In the genomic region with DNA sequence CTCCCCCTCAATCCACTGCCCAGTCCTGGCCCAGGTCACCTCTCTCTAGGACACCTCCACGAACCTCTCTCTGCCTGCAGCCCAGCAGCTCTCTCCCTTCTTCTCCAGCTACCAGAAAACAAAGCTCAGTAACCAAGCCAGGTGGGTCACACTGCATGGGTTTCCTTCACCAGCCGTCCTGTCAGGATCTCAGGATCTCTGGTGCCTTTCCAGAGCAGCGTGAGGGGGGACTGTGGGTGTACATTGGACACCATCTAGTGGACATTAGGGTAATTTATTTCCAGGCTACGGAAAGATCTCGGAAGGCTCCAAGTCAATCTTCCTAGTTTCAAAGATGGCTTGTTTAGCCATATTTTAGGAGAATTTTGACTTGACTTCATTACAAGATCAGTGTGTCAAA, we compare ENCODE assay signal across 9 mouse cellular contexts. TPM values are rescaled to one million over a fixed set of nuclear protein-coding genes. Genes with fewer than 3 reads are reported as not detected.
DNase-seq lines count a peak whose midpoint lies in the region; ATAC-seq and TF ChIP-seq lines count a peak whose summit lies in the region.
"Had no signal": no experiment of that assay in that cellular context is flagged by ENCODE, and none has a peak within 500 bp of the region (broad histone marks: within the 10 kb centered on the region; RNA-seq: fewer than 3 reads in every experiment).

No protein-coding gene starts in this region.

- H3K36me3 ChIP-seq in intestine, postnatal 0 days (ENCODE audit: control insufficient read depth, insufficient read depth), result no peaks in the 10 kb centered on the region
- H3K36me3 ChIP-seq in intestine, embryonic 15.5 days, result no peaks in the 10 kb centered on the region
- H3K36me3 ChIP-seq in forebrain, embryonic 12.5 days (replicated peaks), result no peaks in the 10 kb centered on the region
- H3K36me3 ChIP-seq: stomach, embryonic 15.5 days had no signal

- WGBS in intestine, postnatal 0 days, result 24% methylated on average over 5 of the region's 5 CpGs
- 18% methylated on average over 5 of the region's 5 CpGs for WGBS in intestine, embryonic 15.5 days
- WGBS in forebrain, embryonic 12.5 days, result 23% methylated on average over 5 of the region's 5 CpGs

- TF ChIP-seq CTCF in intestine, postnatal 0 days (IDR thresholded peaks at IDR 0.05; ENCODE audit: low read depth), result peak; percentile 85
- peak; percentile 68 for TF ChIP-seq CTCF in bone marrow macrophage, adult 2 months (IDR thresholded peaks at IDR 0.05; ENCODE audit: low read depth, low read length)

- no peak overlapping the region for H3K4me3 ChIP-seq in intestine, postnatal 0 days (ENCODE audit: low read depth, low read length)
- no peak overlapping the region for H3K4me3 ChIP-seq in intestine, embryonic 15.5 days (replicated peaks)
- H3K4me3 ChIP-seq in bone marrow macrophage, adult 2 months (ENCODE audit: insufficient read depth, low read length), result no peak overlapping the region
- no peak overlapping the region for H3K4me3 ChIP-seq in forebrain, embryonic 12.5 days (replicated peaks)
- H3K4me3 ChIP-seq: stomach, embryonic 15.5 days had no signal

- H3K9me3 ChIP-seq in intestine, postnatal 0 days (ENCODE audit: control insufficient read depth), result no peaks in the 10 kb centered on the region
- H3K9me3 ChIP-seq in intestine, embryonic 15.5 days, result no peaks in the 10 kb centered on the region
- no peaks in the 10 kb centered on the region for H3K9me3 ChIP-seq in forebrain, embryonic 12.5 days
- H3K9me3 ChIP-seq: stomach, embryonic 15.5 days had no signal

- no peak for TF ChIP-seq POLR2A in bone marrow macrophage, adult 2 months (IDR thresholded peaks at IDR 0.05; ENCODE audit: borderline replicate concordance, low read depth, low read length)

- H3K9ac ChIP-seq in intestine, postnatal 0 days (ENCODE audit: low read depth, low read length), result no peak overlapping the region
- H3K9ac ChIP-seq in intestine, embryonic 15.5 days, result no peak overlapping the region
- no peak overlapping the region for H3K9ac ChIP-seq in forebrain, embryonic 12.5 days
- H3K9ac ChIP-seq: stomach, embryonic 15.5 days had no signal

- DNase-seq in kidney, postnatal 36 days, result peak; percentile 54 to 58
- DNase-seq in retina, adult 2 months (ENCODE audit: low read depth, low spot score), result peak; percentile 36
- DNase-seq in natural killer cell, adult 2 months (ENCODE audit: low spot score in 2 of 2), result no peak
- no peak for DNase-seq in frontal cortex, postnatal 10 days (ENCODE audit: low spot score in 2 of 2)

- no peaks in the 10 kb centered on the region; the same call in 1 of the 2 replicates for H3K4me1 ChIP-seq in intestine, postnatal 0 days (replicated peaks; ENCODE audit: control insufficient read depth, insufficient read depth, low read length)
- H3K4me1 ChIP-seq in intestine, embryonic 15.5 days (replicated peaks), result peaks cover 13% of the 10 kb centered on the region
- no peaks in the 10 kb centered on the region for H3K4me1 ChIP-seq in bone marrow macrophage, adult 2 months (ENCODE audit: control insufficient read depth, insufficient read depth, low read length)
- H3K4me1 ChIP-seq in forebrain, embryonic 12.5 days, result peaks cover 19% of the 10 kb centered on the region

- no peak overlapping the region for H3K27ac ChIP-seq in intestine, postnatal 0 days (ENCODE audit: low read depth, low read length)
- no peak overlapping the region for H3K27ac ChIP-seq in intestine, embryonic 15.5 days
- H3K27ac ChIP-seq in bone marrow macrophage, adult 2 months (ENCODE audit: insufficient read depth, low read depth, low read length), result no peak overlapping the region
- H3K27ac ChIP-seq in forebrain, embryonic 12.5 days, result no peak overlapping the region
- H3K27ac ChIP-seq: stomach, embryonic 15.5 days had no signal

- peaks cover 12% of the 10 kb centered on the region; the same call in 1 of the 2 replicates for H3K27me3 ChIP-seq in intestine, postnatal 0 days (replicated peaks; ENCODE audit: control insufficient read depth, insufficient read depth, low read length)
- H3K27me3 ChIP-seq in intestine, embryonic 15.5 days (replicated peaks), result 0 out of 2 replicates have a peak, but pooled peaks cover 3% of the 10 kb centered on the region
- H3K27me3 ChIP-seq in forebrain, embryonic 12.5 days, result peaks cover 35% of the 10 kb centered on the region
- H3K27me3 ChIP-seq: stomach, embryonic 15.5 days had no signal

- 0 out of 2 replicates have a peak, but pooled peaks have one; percentile 31 for ATAC-seq in intestine, postnatal 0 days
- no peak for ATAC-seq in intestine, embryonic 15.5 days
- peak; percentile 49; the same call in 1 of the 2 replicates for ATAC-seq in forebrain, embryonic 12.5 days (ENCODE audit: low FRiP score)

- no peak overlapping the region for H3K4me2 ChIP-seq in intestine, postnatal 0 days (replicated peaks; ENCODE audit: low read depth)
- H3K4me2 ChIP-seq in intestine, embryonic 15.5 days (replicated peaks), result no peak overlapping the region
- no peak overlapping the region for H3K4me2 ChIP-seq in forebrain, embryonic 12.5 days
- H3K4me2 ChIP-seq: stomach, embryonic 15.5 days had no signal

RNA-seq across cellular contexts. Expression of a gene that starts 18.0 kb away (rescaled TPM):
- 20.4 and 22.6 TPM in 2 replicates for polyA plus RNA-seq in intestine, postnatal 0 days (2015; fragmentation: Nextera tagmentation; extraction: Ambion mirVana)
- polyA plus RNA-seq in intestine, embryonic 15.5 days (2015; fragmentation: Nextera tagmentation; extraction: Ambion mirVana), result 109 TPM in 2 replicates
- 48.9 and 52.0 TPM in 2 replicates for polyA plus RNA-seq in bone marrow macrophage, adult 2 months (2012; ENCODE audit: insufficient read depth, insufficient read length, missing spikeins)
- 241 and 255 TPM in 2 replicates for polyA plus RNA-seq in forebrain, embryonic 12.5 days (2016; fragmentation: Nextera tagmentation; extraction: Ambion mirVana)

Comparison
In these comparisons a context has a peak if more than half of its experiments do, and no peak if none do; other contexts are left out.
1. DNase-seq: peak in kidney, postnatal 36 days (2 of 2) and retina, adult 2 months (single experiment); none in natural killer cell, adult 2 months (0 of 2) and frontal cortex, postnatal 10 days (0 of 2).